Mouse (Mus musculus) testis, postnatal 10 days (tissue): ENCODE measurements around the gene Ralgapb.

Source experiments
- DNase-seq: peaks from one replicate; pipeline ENCODE4 v3.0.0; 2021; ENCODE audit warnings: low spot score

The Ralgapb gene

GRCm38 (mm10) chr2:158402915-158403314 is 6.7 kb upstream of the Ralgapb start:
- no peak for DNase-seq

GRCm38 (mm10) chr2:158408997-158409594 is 552 bp upstream of the Ralgapb start:
- peak; percentile 43 for DNase-seq

- peak; percentile 70 for DNase-seq
Measured at GRCm38 (mm10) chr2:158410022-158411014, 670 bp downstream of the Ralgapb start.

GRCm38 (mm10) chr2:158413240-158413639 is 3.6 kb downstream of the Ralgapb start:
- no peak for DNase-seq

- no peak for DNase-seq
Measured at GRCm38 (mm10) chr2:158415826-158416225, 6.2 kb downstream of the Ralgapb start.

- no peak for DNase-seq
Measured at GRCm38 (mm10) chr2:158418663-158419062, 9.0 kb downstream of the Ralgapb start.

GRCm38 (mm10) chr2:158445814-158446213 is 36.2 kb downstream of the Ralgapb start:
- no peak for DNase-seq

GRCm38 (mm10) chr2:158449845-158450244 is 40.2 kb downstream of the Ralgapb start:
- no peak for DNase-seq

- DNase-seq = no peak
Measured at GRCm38 (mm10) chr2:158456451-158456850, 46.8 kb downstream of the Ralgapb start.

GRCm38 (mm10) chr2:158457610-158458009 is 48.0 kb downstream of the Ralgapb start:
- DNase-seq = no peak

- DNase-seq = no peak
Measured at GRCm38 (mm10) chr2:158462450-158462849, 52.8 kb downstream of the Ralgapb start.

GRCm38 (mm10) chr2:158474159-158474558 is 64.5 kb downstream of the Ralgapb start:
- DNase-seq = no peak

- no peak for DNase-seq
Measured at GRCm38 (mm10) chr2:158477640-158478039, 68.0 kb downstream of the Ralgapb start.

- no peak for DNase-seq
Measured at GRCm38 (mm10) chr2:158498457-158498856, 88.8 kb downstream of the Ralgapb start.

- DNase-seq = no peak
Measured at GRCm38 (mm10) chr2:158501836-158502812, 92.5 kb downstream of the Ralgapb start, which contains the start of gene Adig. Adig (plus strand) TSS chr2:158502612.

- no peak for DNase-seq
Measured at GRCm38 (mm10) chr2:158503226-158503625, 93.6 kb downstream of the Ralgapb start.

GRCm38 (mm10) chr2:158503671-158504070 is 94.0 kb downstream of the Ralgapb start:
- DNase-seq = no peak

- DNase-seq = no peak
Measured at GRCm38 (mm10) chr2:158506475-158506874, 96.8 kb downstream of the Ralgapb start.

GRCm38 (mm10) chr2:158507046-158507445 is 97.4 kb downstream of the Ralgapb start:
- peak; percentile 26 for DNase-seq

- peak; percentile 70 for DNase-seq
Measured at GRCm38 (mm10) chr2:158510665-158511064, 101.0 kb downstream of the Ralgapb start.

GRCm38 (mm10) chr2:158512528-158512927 is 102.9 kb downstream of the Ralgapb start, which contains the start of gene Arhgap40:
Arhgap40 (plus strand) TSS chr2:158512796.
- DNase-seq = peak; percentile 41
